In genomic region chr3:104638932-104639748, GRCm38 (mm10) we compare ENCODE assay signal across 8 mouse cellular contexts. TPM values are rescaled to one million over a fixed set of nuclear protein-coding genes. Genes with fewer than 3 reads are reported as not detected.
DNase-seq lines count a peak whose midpoint lies in the region; ATAC-seq and TF ChIP-seq lines count a peak whose summit lies in the region.

No protein-coding gene starts in this region.

- intact Hi-C loops in heart, postnatal 10 days (cut with DNase I), result no loop called here

- H3K4me2 ChIP-seq in forebrain, embryonic 14.5 days (ENCODE audit: low read length), result peak overlapping the region; percentile 90
- H3K4me2 ChIP-seq in neural tube, embryonic 13.5 days, result peak overlapping the region; percentile 94

- peaks cover 6% of the 10 kb centered on the region for H3K36me3 ChIP-seq in G1E (replicated peaks)
- no peaks in the 10 kb centered on the region for H3K36me3 ChIP-seq in forebrain, embryonic 14.5 days (ENCODE audit: control insufficient read depth, insufficient read depth, low read length)
- H3K36me3 ChIP-seq in neural tube, embryonic 13.5 days, result no peaks in the 10 kb centered on the region
- H3K36me3 ChIP-seq in thymus, adult 2 months (ENCODE audit: control insufficient read depth, insufficient read depth, low read length), result no peaks in the 10 kb centered on the region

- peak; percentile 52; the same call in 1 of the 2 replicates for ATAC-seq in G1E (ENCODE audit: extremely low read depth, insufficient number of reproducible peaks, low FRiP score, poor library complexity, severe bottlenecking)
- ATAC-seq in forebrain, embryonic 14.5 days, result peak; percentile 65
- peak; percentile 70 for ATAC-seq in neural tube, embryonic 13.5 days (ENCODE audit: low read depth)

- H3K27ac ChIP-seq in forebrain, embryonic 14.5 days (ENCODE audit: low read depth, low read length), result no peak overlapping the region
- H3K27ac ChIP-seq in neural tube, embryonic 13.5 days (replicated peaks), result peak overlapping the region; percentile 61; the same call in 1 of the 2 replicates
- peak overlapping the region; percentile 4 for H3K27ac ChIP-seq in thymus, adult 2 months (ENCODE audit: control insufficient read depth, insufficient read depth, low read length)

- no peaks in the 10 kb centered on the region for H3K27me3 ChIP-seq in G1E (ENCODE audit: insufficient read depth, low read length)
- H3K27me3 ChIP-seq in forebrain, embryonic 14.5 days (replicated peaks; ENCODE audit: control insufficient read depth, insufficient read depth, low read length), result no peaks in the 10 kb centered on the region
- peaks cover 7% of the 10 kb centered on the region; the same call in 1 of the 2 replicates for H3K27me3 ChIP-seq in neural tube, embryonic 13.5 days
- no peaks in the 10 kb centered on the region for H3K27me3 ChIP-seq in thymus, adult 2 months (ENCODE audit: control insufficient read depth, insufficient read depth, low read length)

- H3K9me3 ChIP-seq in G1E (replicated peaks), result no peaks in the 10 kb centered on the region
- H3K9me3 ChIP-seq in forebrain, embryonic 14.5 days (replicated peaks; ENCODE audit: control insufficient read depth, low read length), result no peaks in the 10 kb centered on the region
- no peaks in the 10 kb centered on the region for H3K9me3 ChIP-seq in neural tube, embryonic 13.5 days

- no peak for TF ChIP-seq POLR2A in thymus, adult 2 months (IDR thresholded peaks at IDR 0.05; ENCODE audit: control insufficient read depth, extremely low read depth, insufficient read depth, low read length, poor library complexity)

- under 1% methylated on average over 55 of the region's 58 CpGs for WGBS in forebrain, embryonic 14.5 days
- WGBS in neural tube, embryonic 13.5 days, result under 1% methylated on average over 55 of the region's 58 CpGs
- under 1% methylated on average over 58 of the region's 58 CpGs for WGBS in thymus, adult 2 months

- peaks cover 50% of the 10 kb centered on the region for H3K4me1 ChIP-seq in G1E (ENCODE audit: insufficient read depth, low read depth, low read length)
- peaks cover 5% of the 10 kb centered on the region; the same call in 1 of the 2 replicates for H3K4me1 ChIP-seq in forebrain, embryonic 14.5 days (ENCODE audit: control insufficient read depth, insufficient read depth, low read length)
- peaks cover 15% of the 10 kb centered on the region for H3K4me1 ChIP-seq in neural tube, embryonic 13.5 days (replicated peaks)
- peaks cover 9% of the 10 kb centered on the region for H3K4me1 ChIP-seq in thymus, adult 2 months (replicated peaks; ENCODE audit: control insufficient read depth, insufficient read depth, low read length)

- peak overlapping the region; percentile 87 for H3K9ac ChIP-seq in forebrain, embryonic 14.5 days (ENCODE audit: low read length)
- H3K9ac ChIP-seq in neural tube, embryonic 13.5 days, result peak overlapping the region; percentile 79

- peak; percentile 66 for DNase-seq in G1E (ENCODE audit: low spot score)
- DNase-seq in c-Kit-positive CD71-positive TER-119-negative erythroid progenitor cells, embryonic 14.5 days (ENCODE audit: low read depth), result peak; percentile 60
- DNase-seq in forebrain, embryonic 14.5 days (ENCODE audit: low spot score), result peak; percentile 42
- DNase-seq in heart, postnatal 10 days, result peak; percentile 77 to 79
- peak; percentile 68 to 82 for DNase-seq in kidney, postnatal 4 days
- DNase-seq in lung, adult 18-20 months, result peak; percentile 84 to 85
- peak; percentile 53 for DNase-seq in thymus, adult 2 months

- peak overlapping the region; percentile 97 for H3K4me3 ChIP-seq in G1E (ENCODE audit: low read depth, low read length)
- H3K4me3 ChIP-seq in forebrain, embryonic 14.5 days (ENCODE audit: low read depth, low read length), result peak overlapping the region; percentile 83
- peak overlapping the region; percentile 88 for H3K4me3 ChIP-seq in neural tube, embryonic 13.5 days
- peak overlapping the region; percentile 85 for H3K4me3 ChIP-seq in thymus, adult 2 months (ENCODE audit: control insufficient read depth, insufficient read depth, low read length)

- TF ChIP-seq CTCF in G1E (IDR thresholded peaks at IDR 0.05; ENCODE audit: low read depth, low read length), result no peak
- no peak for TF ChIP-seq CTCF in thymus, adult 2 months (IDR thresholded peaks at IDR 0.05; ENCODE audit: borderline replicate concordance, control insufficient read depth, extremely low read depth, insufficient read depth, low read length, poor library complexity)

RNA-seq across cellular contexts. Expression of gene Slc16a1, which starts 0.7 kb away (rescaled TPM):
- total RNA-seq in G1E (2014; fragmentation: Nextera tagmentation) (32.1 and 75.1 TPM in 2 replicates), G1E (2017) (49.8 and 52.7 TPM in 2 replicates)
- 62.5 and 76.5 TPM in 2 replicates for polyA plus RNA-seq in G1E (2012)
- polyA plus RNA-seq in forebrain, embryonic 14.5 days (2014; fragmentation: Nextera tagmentation; extraction: Ambion mirVana), result 18.1 and 21.2 TPM in 2 replicates
- 100 to 1,000 TPM; 173 to 202 TPM for total RNA-seq in heart, postnatal 10 days (2021)
- polyA plus RNA-seq in neural tube, embryonic 13.5 days (2015; fragmentation: Nextera tagmentation; extraction: Ambion mirVana), result 8.3 and 9.8 TPM in 2 replicates
- 54.9 and 80.5 TPM in 2 replicates for polyA plus RNA-seq in thymus, adult 2 months (2012; rRNA removed)
